Mouse (Mus musculus): ENCODE measurements around the gene Tpd52l1. TPM values are rescaled to one million over a fixed set of nuclear protein-coding genes. Genes with fewer than 3 reads are reported as not detected.

Gene Tpd52l1
- polyA plus RNA-seq, 1 experiment, result 56.1 TPM

- Histone ChIP-seq H3K36me3 (ENCODE audit: control insufficient read depth, insufficient read depth) (no peaks in the 10 kb centered on the region), H3K27me3 (ENCODE audit: control insufficient read depth, insufficient read depth, insufficient read length) (no peaks in the 10 kb centered on the region), H3K4me3 (no peak overlapping the region), H3ac (ENCODE audit: control insufficient read depth, insufficient read length) (no peak overlapping the region), H3K79me2 (ENCODE audit: control insufficient read depth, insufficient read depth) (no peaks in the 10 kb centered on the region), H3K4me2 (ENCODE audit: low read depth) (no peak overlapping the region)
- TF ChIP-seq MYOG (IDR thresholded peaks at IDR 0.05; ENCODE audit: control insufficient read depth in 1 of 3, insufficient read depth in 1 of 3, insufficient read length in 2 of 3, low read depth in 2 of 3) (no peak), USF1 (IDR thresholded peaks at IDR 0.05; ENCODE audit: low read depth) (no peak), TCF3 (IDR thresholded peaks at IDR 0.05; ENCODE audit: insufficient read length, low read depth) (no peak), CEBPB (IDR thresholded peaks at IDR 0.05; ENCODE audit: insufficient read depth, poor library complexity, severe bottlenecking) (no peak), E2F4 (IDR thresholded peaks at IDR 0.05; ENCODE audit: insufficient read depth) (no peak), MAX (IDR thresholded peaks at IDR 0.05; ENCODE audit: low read depth) (no peak), POLR2A (IDR thresholded peaks at IDR 0.05; ENCODE audit: insufficient read length, low read depth) (no peak), SRF (IDR thresholded peaks at IDR 0.05; ENCODE audit: control insufficient read depth, insufficient read length, low read depth) (no peak), POLR2AphosphoS2 (IDR thresholded peaks at IDR 0.05; ENCODE audit: insufficient read length, low read depth) (no peak), REST (IDR thresholded peaks at IDR 0.05; ENCODE audit: insufficient read depth, insufficient read length) (no peak), TCF12 (IDR thresholded peaks at IDR 0.05; ENCODE audit: insufficient read depth, poor library complexity, severe bottlenecking) (no peak), MYOD1 (IDR thresholded peaks at IDR 0.05; ENCODE audit: control insufficient read depth in 1 of 3, insufficient read length in 2 of 3, low read depth in 2 of 3) (no peak)
These were observed 99.4 kb downstream of the Tpd52l1 start for GRCm38 (mm10) chr10:31346401-31346800.

DNA sequence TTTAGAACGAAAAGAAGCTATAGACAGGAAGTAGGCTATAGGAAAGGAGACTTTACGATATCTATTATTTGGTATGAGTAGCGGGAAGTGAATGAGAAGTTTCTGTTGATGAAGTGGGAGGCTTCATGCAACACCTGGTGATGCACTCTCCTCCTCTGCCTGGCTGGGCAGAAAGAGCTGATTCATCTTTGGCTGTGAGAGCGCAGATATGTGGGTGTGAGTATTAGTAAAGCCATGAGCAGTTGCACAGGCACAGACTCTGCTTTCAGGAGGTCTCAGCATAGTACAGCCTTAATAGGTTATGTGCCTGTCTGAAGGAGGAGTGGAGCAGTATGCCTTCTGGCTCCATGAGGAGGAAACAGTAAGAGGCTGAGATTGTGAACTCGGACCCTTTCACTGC is 109.3 kb downstream of the Tpd52l1 start:
- TF ChIP-seq MYOG (IDR thresholded peaks at IDR 0.05; ENCODE audit: control insufficient read depth in 1 of 3, insufficient read depth in 1 of 3, insufficient read length in 2 of 3, low read depth in 2 of 3), result no peak
- no peak for TF ChIP-seq POLR2AphosphoS2 (IDR thresholded peaks at IDR 0.05; ENCODE audit: insufficient read length, low read depth)
- TF ChIP-seq E2F4 (IDR thresholded peaks at IDR 0.05; ENCODE audit: insufficient read depth), result no peak
- no peak for TF ChIP-seq TCF12 (IDR thresholded peaks at IDR 0.05; ENCODE audit: insufficient read depth, poor library complexity, severe bottlenecking)
- no peak for TF ChIP-seq MYOD1 (IDR thresholded peaks at IDR 0.05; ENCODE audit: control insufficient read depth in 1 of 3, insufficient read length in 2 of 3, low read depth in 2 of 3)
- Histone ChIP-seq H3K4me3 (no peak overlapping the region), H3K27me3 (ENCODE audit: control insufficient read depth, insufficient read depth, insufficient read length) (no peaks in the 10 kb centered on the region)

DNA sequence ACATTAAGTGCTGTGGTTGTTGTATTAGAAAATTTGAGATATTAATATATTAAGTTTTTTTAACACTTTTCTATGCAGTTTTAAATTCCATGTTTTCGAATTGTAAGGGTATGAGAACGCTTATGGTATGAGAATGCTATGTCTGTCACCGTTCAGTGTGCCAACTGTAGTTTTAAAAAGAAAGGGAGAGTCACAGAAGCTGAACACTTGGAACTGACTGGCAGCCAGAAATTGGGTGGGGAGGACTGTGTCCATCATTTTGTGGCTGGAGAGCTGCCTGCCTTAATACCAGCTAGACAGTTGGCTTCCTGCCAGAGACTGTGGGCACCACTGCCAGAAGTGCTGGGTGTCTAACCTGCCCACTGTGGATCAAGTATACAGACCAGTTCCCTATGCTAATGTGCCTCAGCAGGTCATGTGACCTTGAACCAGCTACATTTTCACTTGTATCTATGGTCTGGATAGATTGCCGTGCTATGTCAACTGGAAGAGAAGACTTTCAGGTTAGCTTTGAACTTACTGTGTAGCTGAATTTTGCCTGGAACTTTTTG is 114.5 kb downstream of the Tpd52l1 start:
- no peaks in the 10 kb centered on the region for H3K79me2 ChIP-seq (ENCODE audit: control insufficient read depth, insufficient read depth)
- no peaks in the 10 kb centered on the region for H3K27me3 ChIP-seq (ENCODE audit: control insufficient read depth, insufficient read depth, insufficient read length)
- no peak overlapping the region for H3K4me2 ChIP-seq (ENCODE audit: low read depth)
- H3K36me3 ChIP-seq (ENCODE audit: control insufficient read depth, insufficient read depth), result peaks cover 4% of the 10 kb centered on the region
- no peak for TF ChIP-seq REST (IDR thresholded peaks at IDR 0.05; ENCODE audit: insufficient read depth, insufficient read length)
- TF ChIP-seq USF1 (IDR thresholded peaks at IDR 0.05; ENCODE audit: low read depth), result peak; percentile 25
- no peak overlapping the region for H3K4me3 ChIP-seq
- H3ac ChIP-seq (ENCODE audit: control insufficient read depth, insufficient read length), result no peak overlapping the region

More for the DNA sequence above, 109.3 kb downstream of the Tpd52l1 start:
- H3ac ChIP-seq (ENCODE audit: control insufficient read depth, insufficient read length), result no peak overlapping the region
- H3K4me2 ChIP-seq (ENCODE audit: low read depth), result no peak overlapping the region
- no peaks in the 10 kb centered on the region for H3K79me2 ChIP-seq (ENCODE audit: control insufficient read depth, insufficient read depth)
- H3K36me3 ChIP-seq (ENCODE audit: control insufficient read depth, insufficient read depth), result no peaks in the 10 kb centered on the region

DNA sequence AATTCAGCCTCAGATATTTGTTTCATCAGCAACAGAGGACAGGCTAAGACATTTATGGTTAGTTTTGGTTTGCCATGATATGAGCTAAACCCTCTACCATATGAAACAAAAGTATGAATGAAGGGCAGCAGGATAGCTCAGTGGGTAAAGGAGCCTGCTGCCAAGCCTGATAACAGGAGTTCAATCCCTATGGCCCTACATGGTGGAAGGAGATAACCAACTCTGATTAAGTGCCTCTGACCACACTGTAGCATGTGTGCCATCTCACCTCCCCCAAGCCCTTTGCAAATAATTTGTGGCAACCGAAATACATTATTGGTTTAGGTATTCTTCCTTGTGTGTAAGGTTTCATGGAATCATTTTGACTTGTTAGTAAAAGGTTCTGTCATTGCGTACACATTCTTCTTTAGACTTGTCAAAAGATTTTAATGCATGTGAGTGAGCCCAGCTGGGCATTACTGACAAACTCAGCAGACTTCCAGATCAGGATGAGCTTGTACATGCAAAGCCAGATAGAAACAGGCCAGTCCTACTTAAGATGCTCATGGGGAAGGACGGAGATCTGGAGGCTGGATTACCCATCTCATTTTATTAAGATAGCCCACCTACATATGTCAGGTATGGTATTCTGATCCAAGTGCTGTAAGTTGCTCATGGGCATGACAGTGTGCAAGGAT is 115.3 kb downstream of the Tpd52l1 start:
- H3K79me2 ChIP-seq (ENCODE audit: control insufficient read depth, insufficient read depth), result no peaks in the 10 kb centered on the region
- TF ChIP-seq MYOG (IDR thresholded peaks at IDR 0.05; ENCODE audit: control insufficient read depth in 1 of 3, insufficient read depth in 1 of 3, insufficient read length in 2 of 3, low read depth in 2 of 3), result no peak
- TF ChIP-seq USF1 (IDR thresholded peaks at IDR 0.05; ENCODE audit: low read depth), result no peak
- TF ChIP-seq SRF (IDR thresholded peaks at IDR 0.05; ENCODE audit: control insufficient read depth, insufficient read length, low read depth), result no peak
- TF ChIP-seq POLR2A (IDR thresholded peaks at IDR 0.05; ENCODE audit: insufficient read length, low read depth), result no peak
- TF ChIP-seq MYOD1 (IDR thresholded peaks at IDR 0.05; ENCODE audit: control insufficient read depth in 1 of 3, insufficient read length in 2 of 3, low read depth in 2 of 3), result no peak
- TF ChIP-seq POLR2AphosphoS2 (IDR thresholded peaks at IDR 0.05; ENCODE audit: insufficient read length, low read depth), result no peak
- TF ChIP-seq E2F4 (IDR thresholded peaks at IDR 0.05; ENCODE audit: insufficient read depth), result no peak
- no peak for TF ChIP-seq MAX (IDR thresholded peaks at IDR 0.05; ENCODE audit: low read depth)
- TF ChIP-seq CEBPB (IDR thresholded peaks at IDR 0.05; ENCODE audit: insufficient read depth, poor library complexity, severe bottlenecking), result no peak
- TF ChIP-seq TCF3 (IDR thresholded peaks at IDR 0.05; ENCODE audit: insufficient read length, low read depth), result no peak
- no peak for TF ChIP-seq REST (IDR thresholded peaks at IDR 0.05; ENCODE audit: insufficient read depth, insufficient read length)
- TF ChIP-seq TCF12 (IDR thresholded peaks at IDR 0.05; ENCODE audit: insufficient read depth, poor library complexity, severe bottlenecking), result no peak
- no peak overlapping the region for H3K4me2 ChIP-seq (ENCODE audit: low read depth)
- peaks cover 11% of the 10 kb centered on the region for H3K36me3 ChIP-seq (ENCODE audit: control insufficient read depth, insufficient read depth)
- no peaks in the 10 kb centered on the region for H3K27me3 ChIP-seq (ENCODE audit: control insufficient read depth, insufficient read depth, insufficient read length)
- no peak overlapping the region for H3K4me3 ChIP-seq
- H3ac ChIP-seq (ENCODE audit: control insufficient read depth, insufficient read length), result no peak overlapping the region

DNA sequence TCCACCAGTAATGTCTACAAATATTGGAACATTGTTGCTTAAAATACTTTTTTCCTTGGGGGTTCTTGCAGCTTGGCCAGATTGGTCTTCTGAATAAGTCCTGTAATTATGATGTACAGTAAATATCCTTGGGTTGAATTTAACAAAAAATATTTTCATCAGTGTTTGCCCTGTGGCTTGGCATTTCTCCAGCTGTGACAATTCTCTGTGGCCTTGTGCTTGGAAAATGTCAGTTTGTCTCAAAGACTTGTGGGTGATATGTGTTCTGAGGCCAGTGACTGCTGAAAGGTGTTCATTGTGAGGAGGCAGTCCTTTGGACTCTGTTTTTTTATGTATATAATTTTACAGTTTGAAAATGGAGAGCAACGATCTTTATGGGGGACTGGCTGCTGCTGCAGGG is 116.3 kb downstream of the Tpd52l1 start:
- Histone ChIP-seq H3K36me3 (ENCODE audit: control insufficient read depth, insufficient read depth) (peaks cover 11% of the 10 kb centered on the region), H3K4me3 (no peak overlapping the region), H3K79me2 (ENCODE audit: control insufficient read depth, insufficient read depth) (no peaks in the 10 kb centered on the region), H3ac (ENCODE audit: control insufficient read depth, insufficient read length) (no peak overlapping the region), H3K4me2 (ENCODE audit: low read depth) (no peak overlapping the region), H3K27me3 (ENCODE audit: control insufficient read depth, insufficient read depth, insufficient read length) (no peaks in the 10 kb centered on the region)
- TF ChIP-seq MYOG (IDR thresholded peaks at IDR 0.05; ENCODE audit: control insufficient read depth in 1 of 3, insufficient read depth in 1 of 3, insufficient read length in 2 of 3, low read depth in 2 of 3) (no peak), CEBPB (IDR thresholded peaks at IDR 0.05; ENCODE audit: insufficient read depth, poor library complexity, severe bottlenecking) (no peak), TCF12 (IDR thresholded peaks at IDR 0.05; ENCODE audit: insufficient read depth, poor library complexity, severe bottlenecking) (no peak), TCF3 (IDR thresholded peaks at IDR 0.05; ENCODE audit: insufficient read length, low read depth) (no peak), MYOD1 (IDR thresholded peaks at IDR 0.05; ENCODE audit: control insufficient read depth in 1 of 3, insufficient read length in 2 of 3, low read depth in 2 of 3) (no peak), USF1 (IDR thresholded peaks at IDR 0.05; ENCODE audit: low read depth) (no peak), SRF (IDR thresholded peaks at IDR 0.05; ENCODE audit: control insufficient read depth, insufficient read length, low read depth) (no peak), POLR2A (IDR thresholded peaks at IDR 0.05; ENCODE audit: insufficient read length, low read depth) (no peak), E2F4 (IDR thresholded peaks at IDR 0.05; ENCODE audit: insufficient read depth) (no peak), REST (IDR thresholded peaks at IDR 0.05; ENCODE audit: insufficient read depth, insufficient read length) (no peak), POLR2AphosphoS2 (IDR thresholded peaks at IDR 0.05; ENCODE audit: insufficient read length, low read depth) (no peak)

All from myocyte (in vitro differentiated cells).